Mouse (Mus musculus): Measurements from ENCODE around the gene Swt1. TPM values are rescaled to one million over a fixed set of nuclear protein-coding genes. Genes with fewer than 3 reads are reported as not detected.
"Not testable (repeated sequence)": the region's sequence is repeated elsewhere in the genome, so short reads cannot be mapped to it uniquely, and the experiment has no call there.

The Swt1 gene
- total RNA-seq, 2 experiments from 2014 or later: 7.8 to 8.7 TPM

DNA sequence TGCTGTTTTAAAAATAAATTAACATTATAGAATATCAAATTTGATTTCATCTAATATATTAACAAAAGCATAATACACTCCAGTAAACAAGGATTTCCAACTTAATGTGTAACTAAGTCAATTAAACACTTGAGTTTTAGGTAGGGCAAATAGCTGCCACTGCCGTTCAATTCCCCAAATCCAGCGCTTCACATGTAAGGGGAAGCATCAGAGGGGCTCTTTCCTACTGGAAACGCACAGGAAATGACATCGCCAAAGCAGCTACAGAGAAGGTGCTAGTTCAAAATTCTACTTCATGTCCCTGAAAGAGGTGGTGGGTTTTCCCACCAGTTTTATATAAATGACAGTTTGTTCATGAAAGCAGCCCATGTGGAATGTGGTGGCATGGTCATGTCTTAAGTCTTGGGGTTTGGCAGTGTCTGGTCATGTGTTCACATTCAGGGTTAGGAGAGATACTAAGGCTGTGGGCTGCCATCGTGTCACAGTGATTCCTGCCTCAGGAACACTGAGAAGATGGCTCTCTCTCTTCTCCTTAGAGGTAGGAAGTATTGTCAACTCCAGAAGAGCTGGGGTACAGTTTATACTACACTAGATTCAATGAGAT, 60.4 kb downstream of the Swt1 start:
- no peak for DNase-seq

- DNase-seq: no peak
Measured at GRCm38 (mm10) chr1:151366944-151367605, 61.2 kb downstream of the Swt1 start.

DNA sequence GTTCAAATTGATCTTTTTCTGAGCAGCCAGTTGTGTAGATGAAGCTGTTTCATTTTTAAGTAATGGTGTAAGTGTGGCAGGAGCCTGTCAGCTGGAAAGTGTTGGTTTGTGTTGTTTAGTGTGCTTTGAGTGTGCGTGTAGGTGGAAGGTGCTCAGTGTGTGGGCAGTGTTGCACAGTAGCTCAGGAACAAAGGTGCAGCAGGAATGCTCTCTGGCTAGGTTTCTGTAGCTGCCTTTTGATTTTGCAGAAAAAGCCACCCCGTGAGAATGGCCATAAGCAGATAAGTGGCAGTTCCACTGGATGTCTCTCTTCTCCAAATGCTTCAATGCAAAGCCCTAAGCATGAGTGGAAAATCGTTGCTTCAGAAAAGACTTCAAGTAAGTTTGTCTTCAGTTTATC, 68.9 kb downstream of the Swt1 start:
- no peak for DNase-seq

GRCm38 (mm10) chr1:151355994-151356393, 72.3 kb downstream of the Swt1 start:
- DNase-seq: no peak

- peak in 1 of 2 experiments; percentile 27 for DNase-seq
Measured at GRCm38 (mm10) chr1:151352911-151353310, 75.3 kb downstream of the Swt1 start.

- DNase-seq: not testable (repeated sequence)
Measured at GRCm38 (mm10) chr1:151348293-151348692, 80.0 kb downstream of the Swt1 start.

DNA sequence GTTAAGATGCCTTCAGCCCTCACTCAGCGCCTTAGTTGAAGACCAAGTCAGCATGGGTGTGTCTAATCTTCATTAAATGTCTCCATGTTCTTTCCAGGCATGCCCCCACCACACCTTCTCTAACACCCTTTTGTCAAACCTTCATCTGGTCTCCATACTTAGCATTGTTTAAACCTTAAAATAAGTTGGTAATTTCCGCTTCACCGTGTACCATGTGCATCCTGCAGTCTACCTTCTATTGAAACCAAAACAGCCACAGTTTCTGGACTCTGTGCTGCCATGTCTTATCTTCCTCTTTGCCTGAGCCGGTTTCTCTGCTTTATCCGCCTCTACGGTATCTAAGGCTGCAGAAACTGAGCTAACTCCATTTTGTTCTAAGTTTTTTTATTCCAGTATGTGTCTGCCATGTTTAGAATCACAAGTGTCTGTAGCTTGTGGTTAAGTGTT, 81.6 kb downstream of the Swt1 start:
- no peak for DNase-seq

GRCm38 (mm10) chr1:151345863-151346195, 82.4 kb downstream of the Swt1 start:
- no peak for DNase-seq

GRCm38 (mm10) chr1:151345109-151345862, 83.0 kb downstream of the Swt1 start:
- peak; percentile 97 to 98 for DNase-seq

DNA sequence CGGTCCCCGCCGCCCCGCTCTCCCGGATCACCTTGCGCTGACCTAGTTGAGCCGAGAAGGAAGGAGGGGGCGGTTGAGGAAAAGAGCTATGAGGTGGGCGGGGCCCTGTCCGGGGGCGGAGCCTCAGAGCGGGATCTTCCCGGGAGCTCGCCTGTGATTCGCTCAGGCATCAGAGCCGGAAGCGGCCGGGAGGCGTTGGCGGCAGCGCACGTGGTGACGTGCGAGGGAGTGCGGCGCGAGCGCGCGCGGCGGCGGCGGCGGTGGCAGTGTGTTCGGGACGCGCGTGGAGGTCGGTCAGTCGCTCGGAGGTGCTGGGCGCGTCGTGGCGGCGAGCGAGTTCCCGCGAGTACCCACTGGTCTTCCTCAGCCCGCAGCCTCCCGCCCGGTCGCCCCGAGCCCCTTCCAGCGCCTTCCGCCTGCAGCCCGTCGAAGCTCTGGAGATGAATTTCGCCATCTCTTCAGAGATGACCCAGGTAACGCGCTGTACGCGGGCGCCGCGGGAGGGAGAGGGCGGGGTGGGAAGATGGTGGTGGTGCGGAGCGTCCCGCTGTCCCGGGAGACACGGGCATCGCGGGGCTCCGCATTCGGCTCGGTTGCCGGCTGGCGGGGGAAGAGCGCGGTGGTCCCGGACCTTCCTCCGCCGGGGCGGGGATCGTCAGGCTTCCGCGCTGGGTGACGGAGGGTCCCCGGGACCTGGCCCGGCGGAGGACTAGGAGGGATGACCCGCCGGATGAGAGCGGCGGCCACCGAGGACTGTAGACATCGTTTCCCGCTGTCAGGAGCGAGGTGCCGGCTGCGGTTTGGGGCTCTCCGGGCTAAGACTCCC, 83.8 kb downstream of the Swt1 start, which contains the start of gene Ivns1abp:
Gene Ivns1abp, plus strand, starts transcription at position 195 of the 826 bp plus-strand sequence.
- peak; percentile 98 to 99 for DNase-seq

DNA sequence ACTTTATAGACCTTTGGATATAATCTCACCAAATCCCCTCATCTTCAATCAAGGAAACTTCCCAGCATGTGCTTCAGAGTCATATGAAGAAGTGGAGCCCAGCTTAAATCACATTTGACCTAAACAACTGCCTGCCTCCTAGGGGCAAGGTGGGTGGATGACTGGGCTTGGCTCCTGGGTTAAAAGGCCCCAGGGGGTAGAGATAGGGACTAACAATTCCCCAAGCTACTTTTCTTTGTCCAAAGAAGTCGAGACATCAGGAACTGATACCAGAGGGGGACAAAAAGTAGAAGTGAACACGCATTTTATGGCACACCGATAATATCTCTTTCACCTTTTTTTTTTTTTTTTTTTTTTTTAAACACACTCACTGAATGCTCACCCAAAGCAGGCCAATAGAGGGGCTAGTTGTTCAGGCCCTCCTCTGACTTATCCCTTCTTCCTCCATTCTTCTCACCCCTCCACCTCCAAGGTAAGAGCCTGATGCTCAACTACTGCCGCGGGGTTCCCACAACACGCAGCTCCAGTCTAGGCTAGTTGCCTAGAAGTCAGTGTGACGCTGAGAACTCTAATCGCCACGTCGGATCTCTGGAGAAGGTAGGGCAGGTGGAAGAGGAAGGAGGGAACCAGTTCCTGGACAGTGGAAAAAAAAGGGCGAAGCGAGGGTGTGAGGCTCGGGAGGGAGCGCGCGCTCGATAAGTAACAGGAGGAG, 84.5 kb downstream of the Swt1 start:
- DNase-seq: peak in 1 of 2 experiments; percentile 48

GRCm38 (mm10) chr1:151342968-151343367, 85.3 kb downstream of the Swt1 start:
- peak; percentile 74 to 80 for DNase-seq

DNA sequence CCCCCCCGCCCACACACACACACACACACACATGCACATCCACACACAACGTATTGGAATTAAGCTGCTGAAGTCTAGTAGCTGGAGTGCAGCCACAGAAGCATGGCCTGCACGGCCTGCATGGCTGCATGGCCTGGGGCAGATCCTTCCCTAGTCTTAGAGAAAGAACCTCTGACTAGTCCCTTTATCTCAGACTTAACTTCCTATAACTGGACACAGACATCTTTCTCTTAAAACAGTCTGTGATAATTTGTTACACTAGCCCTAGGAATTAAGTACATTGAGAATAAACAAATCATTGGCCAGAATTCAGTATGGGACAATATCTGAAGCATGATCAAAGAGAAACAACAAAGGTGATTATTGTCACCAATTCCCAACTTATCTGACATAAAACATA, 85.9 kb downstream of the Swt1 start:
- DNase-seq: no peak

- DNase-seq: peak; percentile 61 to 69
Measured at GRCm38 (mm10) chr1:151341321-151342044, 86.8 kb downstream of the Swt1 start.

DNA sequence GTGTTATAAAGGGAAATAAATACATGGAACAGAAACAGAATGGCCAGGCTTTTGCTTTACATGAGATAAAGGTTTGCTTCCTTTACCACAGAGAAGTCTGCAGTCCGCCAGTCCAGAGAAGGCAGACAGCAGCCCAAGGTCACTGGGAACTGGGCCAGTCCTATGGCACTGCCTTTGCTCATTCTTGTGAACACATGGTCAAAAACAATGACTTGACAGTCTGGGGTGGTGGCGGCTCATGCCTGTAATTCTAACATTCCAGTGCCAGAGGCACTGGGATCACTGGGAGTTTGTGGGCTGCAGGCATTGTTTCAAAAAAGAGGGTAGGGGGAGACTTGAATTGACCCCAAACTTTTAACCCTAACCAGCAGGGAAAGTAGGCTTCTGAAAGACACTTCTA, 89.3 kb downstream of the Swt1 start:
- peak; percentile 68 to 70 for DNase-seq

GRCm38 (mm10) chr1:151338234-151338633, 90.0 kb downstream of the Swt1 start:
- peak in 1 of 2 experiments; percentile 51 for DNase-seq

DNA sequence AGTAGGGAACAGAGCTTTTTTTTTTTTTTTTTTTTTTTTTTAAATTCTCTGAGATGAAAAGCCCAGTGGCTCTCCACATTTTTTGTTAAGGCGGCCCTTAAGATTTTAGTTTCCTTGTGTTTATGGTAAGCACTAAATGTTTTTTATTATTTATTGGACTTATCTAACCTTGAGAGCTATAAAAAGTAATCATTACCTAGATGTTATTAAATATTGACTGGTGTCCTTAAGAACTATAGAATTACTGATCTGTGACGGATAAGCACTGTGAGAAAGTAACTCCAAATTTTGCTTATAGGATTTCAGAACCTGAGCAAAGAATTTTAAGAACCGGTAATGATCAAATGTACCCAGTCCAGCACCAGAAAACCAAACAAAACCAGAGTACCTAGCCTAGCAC, 95.4 kb downstream of the Swt1 start:
- DNase-seq: no peak

GRCm38 (mm10) chr1:151329601-151330000, 98.7 kb downstream of the Swt1 start:
- DNase-seq: no peak

DNA sequence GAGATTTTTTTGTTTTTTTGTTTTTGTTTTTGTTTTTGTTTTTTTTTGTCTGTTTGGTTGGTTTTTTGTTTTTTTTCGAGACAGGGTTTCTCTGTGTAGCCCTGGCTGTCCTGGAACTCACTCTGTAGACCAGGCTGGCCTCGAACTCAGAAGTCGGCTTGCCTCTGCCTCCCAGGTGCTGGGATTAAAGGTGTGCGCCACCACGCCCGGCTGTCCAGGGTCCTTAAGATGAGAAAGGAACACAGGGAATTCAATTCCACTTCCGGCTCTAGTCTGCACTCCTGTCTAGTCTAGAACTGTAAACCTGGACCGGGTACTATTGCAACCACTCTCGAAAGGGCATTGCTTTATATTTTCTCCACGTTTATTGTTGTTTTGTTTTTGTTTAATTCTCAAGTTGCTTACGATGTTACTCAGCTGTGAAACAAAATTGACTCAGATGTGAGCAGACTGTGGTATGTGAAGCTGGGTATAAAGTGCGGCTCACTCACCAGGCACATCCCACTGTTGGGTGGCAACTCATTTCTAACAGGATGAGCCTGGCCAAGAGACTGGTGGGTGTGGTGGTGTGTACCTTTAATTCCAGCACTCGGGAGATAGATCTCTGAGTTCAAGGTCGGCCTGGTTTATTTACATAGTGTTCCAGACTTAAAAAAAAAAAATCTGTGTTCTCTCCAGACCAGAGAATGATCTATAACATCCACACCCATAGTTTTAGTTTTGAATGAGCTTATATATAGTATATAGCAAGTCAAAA, 99.7 kb downstream of the Swt1 start:
- no peak for DNase-seq

- no peak for DNase-seq
Measured at GRCm38 (mm10) chr1:151325328-151325727, 102.9 kb downstream of the Swt1 start.

Measured in heart, adult 18-20 months (tissue).